Mouse (Mus musculus) kidney, adult 11 months (tissue): ENCODE data around the gene Tmem19.

Experiments
- DNase-seq: peaks from one replicate; pipeline ENCODE4 v3.0.0; 2022

Gene Tmem19

DNA sequence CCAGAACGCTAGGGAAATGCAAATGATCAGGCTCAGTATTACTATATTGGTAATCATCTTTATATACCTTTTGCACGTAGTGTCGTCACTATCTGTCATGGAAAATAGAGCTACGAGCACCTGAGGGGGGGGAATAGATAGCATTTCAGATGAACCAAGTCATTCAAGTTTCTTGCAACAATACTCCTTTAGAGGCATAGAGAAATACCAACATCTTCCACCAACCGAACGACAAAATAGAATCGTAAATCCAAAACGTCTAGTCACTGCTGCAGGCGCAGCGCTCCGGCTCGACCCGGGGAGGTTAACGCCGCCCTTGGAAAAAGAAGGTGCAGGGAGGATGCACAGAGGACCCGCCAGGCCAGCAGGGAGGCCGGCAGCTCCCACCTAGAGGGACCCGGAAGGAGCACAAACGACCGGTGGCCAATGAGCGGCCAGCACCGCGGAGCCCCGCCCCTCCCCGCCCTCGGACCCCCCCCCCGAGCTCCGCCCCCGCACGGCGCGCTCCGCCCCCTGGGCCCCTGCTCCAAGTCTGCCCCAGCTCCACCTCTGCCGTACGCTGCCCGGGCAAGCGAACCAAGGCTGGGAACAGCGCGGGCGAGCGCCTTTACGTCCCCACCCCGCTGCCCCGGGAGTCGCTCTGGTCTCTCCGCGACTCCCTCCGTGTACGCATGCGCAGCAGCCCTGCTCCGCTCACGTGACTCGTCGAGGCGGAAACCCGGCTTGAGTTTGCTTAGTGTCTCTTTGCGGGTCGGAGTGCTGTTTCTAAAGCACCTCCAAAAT lies at the start of gene Tmem19:
TSS of gene Tmem19 (minus strand) at position 662 of the 783 bp plus-strand sequence.
- DNase-seq = peak; percentile 98

DNA sequence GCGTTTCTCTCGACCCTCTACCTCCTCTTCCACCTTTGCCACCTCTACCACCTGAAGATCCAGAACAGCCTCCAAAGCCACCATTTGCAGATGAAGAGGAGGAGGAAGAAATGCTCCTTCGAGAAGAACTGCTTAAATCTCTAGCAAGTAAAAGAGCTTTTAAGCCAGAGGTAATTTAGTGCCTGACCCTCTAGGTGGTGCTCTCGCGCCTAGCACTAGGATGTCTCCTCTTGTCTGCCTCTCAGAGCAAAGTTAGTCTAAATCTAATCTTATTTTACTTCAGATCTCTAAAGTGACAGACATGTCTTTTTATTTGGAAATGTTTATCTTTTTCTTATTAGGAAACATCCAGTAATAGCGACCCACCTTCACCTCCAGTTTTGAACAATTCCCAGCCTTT lies 44.1 kb upstream of the Tmem19 start:
- DNase-seq = peak; percentile 22

DNA sequence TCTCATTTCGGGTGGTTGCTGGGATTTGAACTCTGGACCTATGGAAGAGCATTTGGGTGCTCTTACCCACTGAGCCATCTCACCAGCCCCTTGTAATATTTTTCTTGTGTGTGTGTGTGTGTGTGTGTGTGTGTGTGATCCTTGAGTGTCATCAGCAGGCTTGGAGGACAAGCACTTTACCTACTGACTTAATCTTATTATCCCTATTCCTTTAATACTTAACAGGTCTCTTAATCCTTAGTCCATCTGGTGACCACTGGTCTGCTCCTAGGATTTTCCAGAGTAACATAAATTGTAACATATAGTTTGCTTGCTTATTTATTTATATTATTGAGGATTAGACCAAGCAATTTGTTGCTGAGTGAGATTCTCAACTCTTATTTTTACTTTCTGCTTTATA lies 29.6 kb upstream of the Tmem19 start:
- DNase-seq = no peak

DNA sequence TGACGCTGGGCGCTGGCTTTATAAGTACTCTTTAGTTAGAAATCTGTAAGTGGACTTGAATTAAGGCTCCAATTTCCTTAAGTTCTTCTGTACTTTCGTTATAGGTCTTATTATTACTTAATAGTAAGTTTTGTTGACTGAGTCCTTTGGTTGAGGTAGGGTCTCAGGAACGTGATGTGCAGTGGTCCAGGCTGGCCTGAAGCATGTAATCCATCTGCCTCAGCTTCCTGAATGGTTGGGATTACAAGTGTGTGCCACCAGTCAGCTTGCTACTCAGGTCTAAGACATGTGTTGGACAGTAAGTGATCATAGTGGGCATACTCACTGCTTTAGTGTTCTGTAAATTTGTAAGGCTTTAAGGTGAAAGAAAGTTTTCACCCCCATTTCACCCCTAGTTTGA lies 28.8 kb upstream of the Tmem19 start:
- no peak for DNase-seq

DNA sequence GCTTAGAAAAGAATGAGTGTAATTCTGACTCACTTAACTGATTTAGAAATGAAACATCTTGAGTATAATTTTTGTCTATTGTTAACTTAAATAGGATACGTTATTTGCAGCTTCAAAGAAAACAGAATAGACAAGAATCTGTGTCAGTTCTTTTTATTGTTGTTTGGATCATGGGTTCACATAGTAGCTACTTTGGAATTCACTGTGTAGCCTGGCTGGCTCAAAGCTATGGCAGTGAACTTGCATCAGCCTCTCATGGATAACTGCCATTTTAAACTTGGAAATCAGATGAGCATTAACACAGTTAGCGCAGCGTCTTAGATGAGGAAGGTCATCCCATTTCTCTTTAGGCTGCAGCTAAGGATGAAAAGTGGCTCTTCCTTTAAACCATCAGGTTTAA lies 25.6 kb upstream of the Tmem19 start:
- no peak for DNase-seq

DNA sequence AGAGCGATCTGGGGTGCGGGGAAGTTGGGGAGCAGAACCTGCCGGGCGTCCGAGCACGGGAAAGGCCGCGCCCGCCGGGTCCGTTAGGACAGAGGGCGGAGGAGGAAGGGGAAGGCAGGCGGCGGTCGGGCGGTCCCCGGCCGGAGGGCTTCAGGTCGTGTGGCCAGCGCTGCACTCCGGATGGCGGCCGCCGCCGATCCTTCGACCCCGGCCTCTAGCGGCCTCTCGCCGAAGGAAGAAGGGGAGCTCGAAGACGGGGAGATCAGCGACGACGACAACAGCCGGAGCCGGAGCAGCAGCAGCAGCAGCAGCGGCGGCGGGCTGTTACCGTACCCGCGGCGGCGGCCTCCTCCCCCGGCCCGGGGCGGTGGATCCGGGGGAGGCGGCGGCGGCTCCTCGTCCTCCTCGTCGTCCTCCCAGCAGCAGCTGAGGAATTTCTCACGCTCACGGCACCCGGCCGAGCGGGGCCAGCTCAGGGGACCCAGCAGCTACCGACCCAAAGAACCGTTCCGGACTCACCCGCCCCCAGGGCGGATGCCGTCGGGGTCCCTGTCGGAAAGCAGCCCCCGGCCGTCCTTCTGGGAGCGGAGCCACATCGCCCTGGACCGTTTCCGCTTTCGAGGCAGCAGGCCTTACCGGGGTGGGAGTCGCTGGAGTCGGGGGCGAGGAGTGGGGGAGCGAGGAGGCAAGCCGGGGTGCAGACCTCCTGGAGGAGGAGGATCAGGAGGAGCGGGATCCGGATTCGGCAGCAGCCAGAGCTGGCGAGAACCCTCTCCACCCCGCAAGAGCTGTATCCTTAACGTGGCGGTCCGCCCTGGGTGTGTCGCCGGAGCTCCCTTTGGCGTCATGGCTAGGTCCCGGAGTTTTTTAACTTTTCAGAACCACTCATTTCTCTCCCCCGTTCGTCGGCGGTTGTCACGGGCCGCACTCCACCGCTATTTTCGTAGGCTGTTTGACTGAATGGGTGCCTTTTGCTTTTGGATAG lies 23.0 kb upstream of the Tmem19 start:
- DNase-seq = peak; percentile 49

DNA sequence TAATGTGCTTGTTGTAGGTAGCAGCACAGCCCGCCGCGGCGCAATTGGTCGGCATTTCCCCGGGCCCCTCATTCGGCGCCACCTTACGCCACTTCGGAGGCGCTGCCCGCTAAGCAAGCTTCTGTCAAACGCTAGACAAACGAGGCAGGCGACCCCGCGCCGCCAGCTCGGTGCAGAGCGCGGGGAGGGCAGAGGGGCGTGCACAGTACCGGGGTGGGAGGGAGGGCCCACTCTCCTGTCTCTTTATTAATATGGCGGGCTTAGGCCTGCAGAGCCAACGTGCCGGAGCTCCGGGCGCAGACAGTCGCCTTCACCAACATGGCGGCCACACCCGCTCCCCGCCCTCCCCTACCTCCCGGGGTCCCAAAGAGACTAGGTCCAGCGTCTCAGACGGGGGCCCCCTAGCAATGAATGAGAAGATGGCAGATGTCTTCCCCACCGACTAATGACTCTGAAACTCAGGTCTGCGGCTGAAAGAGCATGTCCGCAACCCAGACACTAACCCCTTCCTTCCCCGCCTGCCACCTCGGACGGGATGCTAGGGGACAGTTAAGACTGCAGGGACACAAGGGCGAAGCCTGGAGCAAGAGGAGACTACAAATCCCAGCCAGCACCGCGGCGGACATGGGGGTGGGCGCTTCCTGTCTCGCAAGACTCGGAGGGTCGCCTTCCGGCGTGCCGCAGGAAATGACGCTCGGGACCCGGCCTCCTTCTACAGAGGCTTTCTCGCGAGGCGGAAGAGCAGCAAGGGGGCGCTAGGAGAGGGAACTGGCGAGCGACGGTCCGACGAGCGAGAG lies 22.1 kb upstream of the Tmem19 start, which contains the start of the genes Thap2 and Zfc3h1:
TSS of gene Thap2 (minus strand) at position 223 of the 797 bp plus-strand sequence.
TSS of gene Zfc3h1 (plus strand) at position 739 of the 797 bp plus-strand sequence.
- DNase-seq = peak; percentile 98

DNA sequence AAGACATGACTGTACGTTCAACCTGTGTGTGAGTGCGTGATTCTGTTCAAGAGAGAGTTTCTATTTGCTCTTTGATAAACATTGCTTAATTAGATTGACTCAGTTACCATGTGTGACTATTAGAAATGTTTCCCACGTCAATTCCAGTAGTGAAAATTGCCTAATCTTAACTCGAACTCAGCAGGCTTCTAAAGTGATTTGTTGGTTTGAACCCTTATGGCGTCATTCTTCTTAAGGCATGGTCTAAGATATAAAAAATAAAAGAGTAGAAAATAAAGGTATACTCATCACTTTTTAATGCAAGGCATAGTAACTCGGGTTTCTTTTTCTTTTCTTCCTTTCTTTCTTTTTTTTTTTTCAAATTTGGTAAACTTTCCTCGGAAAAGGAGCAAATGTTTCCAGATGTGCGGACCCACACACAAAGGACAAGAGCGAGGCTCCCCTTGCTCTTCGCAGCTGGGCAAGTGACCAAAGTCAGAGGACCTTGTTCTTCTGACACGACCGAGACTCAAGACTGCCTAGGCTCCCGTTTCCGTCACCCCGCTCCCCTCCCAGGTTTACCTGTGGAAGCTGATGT lies 21.4 kb upstream of the Tmem19 start:
- no peak for DNase-seq

DNA sequence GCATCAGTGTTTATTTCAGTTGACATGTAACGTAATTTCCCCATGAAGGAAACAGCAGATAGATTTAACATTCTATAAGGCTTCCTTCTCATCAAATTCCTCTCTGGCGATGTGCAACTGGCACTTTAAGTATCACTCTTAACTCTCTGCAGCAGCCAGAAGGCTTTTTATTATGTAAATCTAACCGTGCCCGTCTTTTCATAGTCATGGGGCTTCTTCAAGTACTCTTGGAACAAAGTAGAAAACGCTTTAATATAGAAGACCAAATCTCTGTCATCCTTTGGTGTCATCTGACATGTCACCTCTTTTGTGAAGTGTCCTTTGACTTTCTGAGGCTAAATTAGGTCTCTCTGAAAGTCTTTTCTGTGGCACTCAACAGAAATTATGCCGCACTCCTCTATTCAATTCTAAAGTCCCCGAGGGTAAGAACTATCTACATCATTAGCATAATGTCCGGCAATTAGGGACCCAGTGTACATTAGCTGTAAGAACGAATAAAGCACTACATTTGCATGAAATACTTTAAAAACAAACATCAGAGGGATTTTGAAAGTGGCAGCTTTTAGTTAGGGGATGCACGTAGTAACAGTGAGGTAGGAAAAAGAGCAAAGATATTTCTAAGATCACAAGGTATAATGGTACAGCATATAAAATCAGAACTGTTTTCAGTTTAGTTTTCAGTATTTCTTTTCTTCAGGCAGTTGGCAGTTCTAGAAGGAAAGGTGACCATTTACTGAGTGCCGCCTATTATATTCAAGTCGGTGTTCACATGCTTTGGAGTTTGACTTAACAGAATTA lies 20.7 kb upstream of the Tmem19 start:
- DNase-seq = no peak

DNA sequence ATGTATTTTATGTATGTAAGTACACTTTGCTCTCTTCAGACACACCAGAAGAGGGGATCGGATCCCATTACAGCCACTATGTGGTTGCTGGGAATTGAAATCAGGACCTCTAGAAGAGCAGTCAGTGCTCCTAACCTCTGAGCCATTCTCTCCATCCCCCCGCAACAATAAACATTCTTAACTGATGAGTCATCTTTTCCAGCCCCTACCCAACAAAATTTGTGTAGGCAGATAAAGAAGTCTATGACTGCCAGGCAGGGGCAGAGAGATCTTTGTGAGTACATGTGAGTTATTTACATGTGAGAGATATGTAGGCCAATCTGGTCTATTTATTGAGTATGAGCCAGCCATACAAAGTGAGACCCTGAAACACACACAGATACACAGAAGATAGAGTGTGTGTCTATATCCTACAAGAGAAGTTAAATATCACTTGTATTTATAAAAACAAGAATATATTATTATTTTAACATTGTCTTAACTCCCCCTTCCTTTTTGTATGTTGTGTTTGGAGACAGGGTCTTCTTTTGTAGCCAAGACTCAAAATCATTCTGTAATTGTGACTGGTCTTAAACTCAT lies 19.3 kb upstream of the Tmem19 start:
- no peak for DNase-seq

DNA sequence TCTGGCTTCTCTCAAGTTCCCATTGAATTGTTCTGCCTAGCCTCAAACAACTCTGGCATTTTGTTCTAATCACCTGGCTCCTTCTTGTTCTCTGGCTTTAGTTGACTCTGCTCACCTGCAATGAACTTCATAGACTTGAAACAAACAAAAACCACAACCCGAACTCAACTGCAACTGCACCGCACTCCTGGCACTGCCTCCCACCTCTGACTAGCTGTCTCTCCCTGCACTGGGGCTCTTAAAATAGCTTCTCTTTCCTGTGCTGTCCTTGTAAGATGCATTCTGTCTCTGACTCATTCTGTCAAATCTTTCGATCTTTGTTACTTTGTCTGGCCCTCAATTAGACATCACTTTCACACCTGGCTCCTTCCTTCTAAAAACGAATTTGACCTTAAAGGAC lies 850 bp upstream of the Tmem19 start:
- no peak for DNase-seq

DNA sequence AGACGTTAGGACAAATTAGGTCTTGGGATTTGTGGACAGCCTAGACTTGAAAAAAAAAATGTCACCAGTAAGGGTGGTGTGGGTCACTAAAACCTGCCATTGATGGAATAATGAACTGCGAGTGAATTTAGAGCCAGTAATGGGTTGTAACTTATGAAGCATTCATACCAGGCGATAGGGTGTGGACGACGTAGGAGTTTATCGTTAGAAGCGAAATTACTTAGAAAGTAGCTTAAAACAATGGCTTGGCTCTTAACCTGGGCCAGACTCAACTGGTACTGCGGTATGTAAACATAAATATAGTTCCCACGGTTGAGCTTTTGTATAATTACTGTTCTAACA lies 293 bp upstream of the Tmem19 start:
- DNase-seq = no peak

DNA sequence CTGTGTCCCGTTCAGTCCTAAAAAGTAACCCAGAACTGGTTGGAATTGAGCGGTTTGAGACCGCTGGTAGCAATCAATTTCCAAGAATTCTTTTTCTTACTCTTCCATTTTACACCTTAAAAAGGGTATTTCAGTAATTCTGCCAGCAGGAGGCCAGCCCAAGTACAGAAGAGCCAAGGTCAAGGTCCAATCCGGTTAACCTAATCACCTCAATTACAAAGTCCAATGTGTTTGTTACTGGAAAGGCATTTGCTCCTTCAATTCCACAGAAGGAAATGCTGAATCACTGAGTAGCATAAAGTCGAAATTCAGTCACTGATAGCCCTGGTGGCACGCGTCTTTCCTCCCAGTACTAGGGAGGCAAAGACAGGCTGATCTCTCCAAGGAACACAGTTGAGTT lies 3.2 kb downstream of the Tmem19 start:
- DNase-seq = peak; percentile 79

DNA sequence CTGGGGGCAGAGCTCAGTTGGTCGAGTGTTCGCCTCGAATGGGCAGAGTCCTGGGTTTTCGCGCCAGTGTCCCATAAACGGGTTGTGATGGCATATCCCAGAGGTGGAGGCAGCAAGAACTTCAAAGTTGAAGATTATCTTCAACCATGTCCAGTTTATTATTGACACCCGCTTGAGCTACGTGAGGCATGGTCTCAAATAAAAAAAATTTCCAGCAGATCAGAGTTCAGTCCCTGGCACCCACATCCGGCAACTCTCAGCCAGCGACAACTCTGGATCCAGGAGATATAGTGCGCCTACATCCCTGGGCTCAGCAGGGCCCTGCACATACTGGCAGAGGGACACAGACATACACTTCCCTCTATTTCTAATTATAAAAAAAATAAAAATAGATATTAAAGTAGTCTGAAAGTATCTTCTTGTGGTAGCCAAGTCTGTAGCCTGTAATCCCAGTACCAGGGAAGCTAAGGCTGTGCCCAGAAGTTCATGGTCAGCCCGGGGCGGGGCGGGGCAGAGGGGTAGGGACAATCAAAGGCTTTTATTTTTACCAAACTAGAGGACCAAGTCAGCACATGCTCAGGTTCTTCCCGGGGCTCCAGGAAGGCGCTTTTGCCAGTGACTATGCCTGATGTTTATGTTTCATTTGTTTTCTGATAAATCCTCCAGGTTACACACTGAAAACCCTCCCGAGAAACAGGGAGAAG lies 3.9 kb downstream of the Tmem19 start:
- DNase-seq = peak; percentile 45

DNA sequence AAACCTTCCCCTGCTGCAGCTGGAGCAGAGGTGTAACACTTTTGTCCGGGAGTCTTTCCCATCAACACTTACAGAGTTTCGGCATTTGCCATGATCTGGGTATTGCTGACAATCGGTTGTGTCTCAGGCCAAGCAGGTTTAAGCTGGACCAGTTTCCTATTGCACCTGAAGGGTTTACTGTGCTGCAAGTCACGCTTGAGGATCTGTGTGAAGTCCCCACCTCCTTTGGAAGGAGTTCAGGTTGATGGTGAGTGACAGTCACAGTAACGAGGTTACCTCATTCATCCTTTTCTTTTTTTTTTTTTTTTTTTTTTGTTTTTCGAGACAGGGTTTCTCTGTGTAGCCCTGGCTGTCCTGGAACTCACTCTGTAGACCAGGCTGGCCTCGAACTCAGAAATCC lies 6.2 kb downstream of the Tmem19 start:
- no peak for DNase-seq

DNA sequence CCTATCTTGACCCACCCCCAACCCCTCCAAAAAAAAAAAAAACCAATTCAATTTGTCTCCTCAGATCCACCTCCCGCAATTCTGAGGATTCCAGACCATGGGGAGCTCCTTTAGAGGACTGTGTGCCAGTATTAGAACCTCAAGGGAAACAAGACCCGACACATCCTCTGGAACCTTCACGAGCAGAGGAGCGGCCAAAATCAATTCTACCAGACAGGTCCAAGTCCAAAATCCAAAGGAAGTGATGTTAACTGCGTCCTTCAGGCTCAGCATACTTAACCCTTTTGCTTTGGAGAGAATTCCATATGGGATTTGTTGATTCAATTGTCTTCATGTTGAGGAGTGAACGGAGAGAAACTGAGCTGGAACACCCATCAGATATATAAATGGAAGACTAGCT lies 7.3 kb downstream of the Tmem19 start:
- DNase-seq = no peak

DNA sequence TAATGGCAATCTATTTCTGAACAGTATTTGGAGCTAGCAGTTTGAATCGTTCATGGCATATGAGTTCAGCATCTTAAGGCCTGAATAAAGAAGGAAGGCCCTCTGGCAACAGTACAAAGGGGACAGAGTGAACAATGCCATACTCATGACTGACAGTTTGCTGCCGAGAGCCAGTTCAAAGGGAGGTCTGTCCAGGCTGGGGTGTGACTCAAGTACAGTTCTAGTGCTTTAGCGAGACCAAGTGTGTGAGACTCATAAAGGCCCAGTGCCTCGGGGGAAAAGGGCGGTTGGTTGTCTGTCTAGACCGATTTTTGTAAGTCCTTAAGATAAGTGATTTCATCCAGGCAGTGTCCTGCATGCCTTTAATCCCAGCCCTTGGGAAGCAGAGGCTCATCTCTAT lies 7.7 kb downstream of the Tmem19 start:
- no peak for DNase-seq

DNA sequence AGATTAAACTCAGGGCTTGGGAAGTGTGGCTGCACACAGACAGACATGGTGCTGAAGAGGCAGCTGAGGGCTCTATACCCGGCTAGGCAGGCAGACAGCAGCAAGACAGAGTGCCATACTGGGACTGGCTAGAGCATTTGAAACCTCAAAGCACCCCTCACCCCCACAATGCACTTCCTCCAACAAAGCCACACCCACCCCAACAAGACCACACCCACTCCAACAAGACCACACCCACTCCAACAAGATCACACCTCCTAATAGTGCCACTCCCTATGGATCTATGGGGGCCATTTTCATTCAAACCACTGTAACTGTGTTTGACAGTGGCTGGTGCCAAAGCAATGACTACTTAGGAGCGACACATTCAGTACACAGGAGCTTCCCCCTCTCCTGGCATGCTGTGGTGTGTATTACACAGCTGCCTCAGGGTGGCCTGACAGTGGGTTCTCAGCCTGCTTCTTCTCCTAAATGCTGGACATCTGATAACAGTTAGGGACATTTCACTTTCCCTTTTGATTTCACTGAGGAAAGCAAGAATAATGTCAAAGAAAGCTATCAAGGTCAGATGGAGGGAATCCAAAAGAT lies 11.4 kb downstream of the Tmem19 start:
- no peak for DNase-seq

DNA sequence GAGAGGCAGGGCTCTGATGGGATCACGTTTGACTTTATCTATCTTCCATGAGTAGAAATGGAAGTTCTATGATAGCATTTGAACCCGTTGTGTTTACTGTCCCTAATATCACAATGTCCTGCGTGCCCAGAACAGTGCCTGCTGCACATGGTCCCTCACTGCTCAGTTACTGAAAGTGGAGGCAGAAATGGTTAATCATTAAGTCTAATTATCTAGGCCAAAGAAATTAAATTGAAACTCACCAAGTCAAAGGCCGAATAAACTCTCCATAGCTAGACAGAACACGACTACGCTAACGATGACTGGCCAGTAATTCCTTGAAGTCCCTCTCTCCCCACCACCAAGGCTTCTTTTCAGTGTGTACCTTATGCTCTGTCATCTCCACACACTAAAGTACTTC lies 12.8 kb downstream of the Tmem19 start:
- DNase-seq = peak; percentile 49

DNA sequence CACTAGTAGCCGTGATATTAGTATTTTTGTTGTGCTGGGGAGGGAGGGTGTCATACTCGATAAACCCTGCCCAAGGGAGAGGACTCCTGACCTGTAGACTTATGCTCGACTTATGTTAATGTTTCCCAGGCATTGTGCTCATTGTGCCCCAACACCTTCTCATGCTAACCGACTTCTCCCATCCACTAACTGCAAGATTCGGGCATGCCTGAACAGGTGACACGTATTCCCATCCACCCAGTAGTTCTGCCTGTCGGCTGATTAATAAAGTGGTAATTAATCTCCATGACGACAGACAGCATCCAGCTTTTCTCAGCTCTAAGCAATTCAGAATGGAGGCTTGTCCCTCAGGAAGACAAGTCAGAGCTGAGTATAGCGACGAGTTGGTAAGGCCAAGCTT lies 13.3 kb downstream of the Tmem19 start:
- peak; percentile 38 for DNase-seq
